Mouse (Mus musculus): ENCODE results near the gene Ezr.

- no peak for TF ChIP-seq CTCF (IDR thresholded peaks at IDR 0.05; ENCODE audit: insufficient read depth, low read length)
- no peak for TF ChIP-seq POLR2A (IDR thresholded peaks at IDR 0.05; ENCODE audit: borderline replicate concordance, extremely low read depth, low read depth, low read length)
Measured at GRCm38 (mm10) chr17:6729244-6729742, 53.3 kb downstream of the Ezr start.

Measured in lung, adult 2 months (tissue).